Mouse (Mus musculus) liver (tissue): ENCODE data around the gene Retsat.

Experiments
- DNase-seq: peaks from one replicate; pipeline ENCODE4 v3.0.0-alpha.2; 2020; ENCODE audit warnings: mixed read lengths

Gene Retsat

GRCm38 (mm10) chr6:72626391-72626790 lies 28.1 kb downstream of the Retsat start:
- no peak for DNase-seq

GRCm38 (mm10) chr6:72627276-72627675 lies 29.0 kb downstream of the Retsat start:
- no peak for DNase-seq

- no peak for DNase-seq
Observed at GRCm38 (mm10) chr6:72630370-72630769, 32.1 kb downstream of the Retsat start.

- DNase-seq = no peak
Observed at GRCm38 (mm10) chr6:72630961-72631360, 32.7 kb downstream of the Retsat start.

GRCm38 (mm10) chr6:72631700-72632099 lies 33.4 kb downstream of the Retsat start:
- no peak for DNase-seq

- no peak for DNase-seq
Observed at GRCm38 (mm10) chr6:72634311-72634710, 36.0 kb downstream of the Retsat start.

- DNase-seq = peak; percentile 24
Observed at GRCm38 (mm10) chr6:72635760-72636431, 37.6 kb downstream of the Retsat start.

- no peak for DNase-seq
Observed at GRCm38 (mm10) chr6:72636940-72637339, 38.7 kb downstream of the Retsat start.

GRCm38 (mm10) chr6:72641218-72641954 lies 43.1 kb downstream of the Retsat start:
- no peak for DNase-seq

- DNase-seq = no peak
Observed at GRCm38 (mm10) chr6:72644576-72644975, 46.3 kb downstream of the Retsat start.

GRCm38 (mm10) chr6:72645364-72645763 lies 47.1 kb downstream of the Retsat start:
- no peak for DNase-seq

GRCm38 (mm10) chr6:72647383-72647820 lies 49.1 kb downstream of the Retsat start:
- DNase-seq = peak; percentile 62

- DNase-seq = no peak
Observed at GRCm38 (mm10) chr6:72648002-72648595, 49.8 kb downstream of the Retsat start.

- DNase-seq = no peak
Observed at GRCm38 (mm10) chr6:72650338-72650851, 52.1 kb downstream of the Retsat start.

GRCm38 (mm10) chr6:72653419-72653818 lies 55.1 kb downstream of the Retsat start:
- DNase-seq = no peak

GRCm38 (mm10) chr6:72654355-72654754 lies 56.1 kb downstream of the Retsat start:
- DNase-seq = no peak

- DNase-seq = peak; percentile 46
Observed at GRCm38 (mm10) chr6:72655309-72656052, 57.2 kb downstream of the Retsat start.

GRCm38 (mm10) chr6:72656053-72656442 lies 57.8 kb downstream of the Retsat start:
- no peak for DNase-seq

GRCm38 (mm10) chr6:72658006-72658405 lies 59.7 kb downstream of the Retsat start:
- DNase-seq = no peak
